Mouse (Mus musculus): ENCODE data around the gene Mapk9.
A peak's percentile ranks its signal among the peaks of the same experiment; 100 is the strongest.

DNA sequence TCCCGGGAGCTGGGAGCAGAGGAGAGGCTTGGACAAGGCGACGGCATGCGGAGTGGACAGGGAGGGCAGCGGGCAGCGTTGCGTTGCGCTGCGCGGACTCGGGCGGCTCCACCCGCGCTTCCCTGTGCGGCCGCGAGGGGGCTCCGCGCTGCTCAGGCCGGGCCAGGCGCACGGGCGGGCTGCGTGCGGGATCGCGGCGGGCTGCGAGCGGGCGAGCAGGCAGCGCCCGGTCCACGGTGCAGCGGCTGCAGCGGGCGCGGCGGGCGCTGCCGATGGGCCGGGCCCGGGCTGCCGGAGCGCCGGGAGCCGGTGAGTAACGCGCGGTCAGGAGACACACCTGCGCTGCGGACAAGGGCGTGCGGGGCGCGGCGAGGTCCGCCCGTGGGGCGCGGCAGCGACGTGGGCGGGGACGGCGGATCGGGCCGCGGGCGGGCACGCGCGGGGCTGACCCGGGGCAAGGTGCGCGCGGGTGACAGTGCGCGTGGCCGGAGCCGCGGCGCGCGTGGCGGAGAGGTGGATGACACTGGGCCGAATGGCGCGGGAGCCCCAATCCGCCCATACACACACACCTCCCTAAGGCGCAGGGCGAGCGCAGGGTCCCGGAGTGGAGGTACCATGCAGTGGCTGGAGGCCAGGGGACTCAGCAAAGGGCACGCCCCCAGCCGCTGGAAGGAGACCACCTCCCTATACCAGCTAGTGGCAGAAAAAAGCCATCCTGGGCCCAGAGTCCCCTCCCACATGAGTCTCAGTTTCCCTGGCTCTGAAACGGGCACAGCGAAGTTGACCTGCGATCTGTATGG lies 55.3 kb downstream of the Mapk9 start, which contains the start of gene Rasgef1c:
- TF ChIP-seq CTCF (IDR thresholded peaks at IDR 0.05): peak; percentile 70
- no peak for TF ChIP-seq EP300 (IDR thresholded peaks at IDR 0.05)

Measured in lung, postnatal 0 days (tissue).